Mouse (Mus musculus) CH12.LX (cell line): Measurements from ENCODE around the gene Spink4. TPM values are rescaled to one million over a fixed set of nuclear protein-coding genes. Genes with fewer than 3 reads are reported as not detected.

Source experiments
- DNase-seq: peaks from one replicate; pipeline ENCODE4 v3.0.0-alpha.2; 2013; ENCODE audit errors: extremely low read depth
- H3K27ac ChIP-seq: 2 replicates; pipeline ENCODE4 v1.5.1; 2012; ENCODE audit warnings: low read depth, mild to moderate bottlenecking, control low read depth, moderate library complexity; ENCODE audit not compliant: insufficient read depth
- H3K27me3 ChIP-seq: replicated peaks from 2 replicates; pipeline ENCODE3; 2012; ENCODE audit warnings: inconsistent platforms
- H3K36me3 ChIP-seq, 2 experiments: replicated peaks in 1 of 2; 2 replicates each; pipeline versions ENCODE3 to v1.6.1; 2012; ENCODE audit warnings: inconsistent platforms in 1 of 2, low read length in 1 of 2, mild to moderate bottlenecking in 1 of 2, mixed read lengths in 1 of 2, moderate library complexity in 1 of 2; ENCODE audit not compliant: control insufficient read depth in 1 of 2, insufficient read depth in 1 of 2
- H3K4me1 ChIP-seq, 2 experiments: 2 replicates each; pipeline ENCODE4 v1.6.1; 2012; ENCODE audit warnings: inconsistent platforms in 1 of 2, moderate library complexity in 1 of 2; ENCODE audit not compliant: insufficient read depth in 2 of 2, control insufficient read depth in 1 of 2
- H3K4me2 ChIP-seq: 2 replicates; pipeline ENCODE4 v1.6.1; 2012; ENCODE audit warnings: low read depth, mild to moderate bottlenecking, control low read depth; ENCODE audit not compliant: poor library complexity, insufficient read depth, severe bottlenecking
- H3K4me3 ChIP-seq, 3 experiments: fragments of 150-350 bp in 1 of 3; sonication (generic) in 1 of 3; replicated peaks in 1 of 3; 2 replicates each; pipeline versions ENCODE3 to v1.5.1; 2011 to 2012; ENCODE audit warnings: low read depth in 2 of 3, low read length in 2 of 3, mild to moderate bottlenecking in 2 of 3, moderate library complexity in 2 of 3, control low read depth in 1 of 3, improper control_type of control experiment in 1 of 3, inconsistent platforms in 1 of 3, mixed read lengths in 1 of 3; ENCODE audit not compliant: poor library complexity in 1 of 3
- H3K79me2 ChIP-seq: replicated peaks from 2 replicates; pipeline ENCODE4 v1.6.1; 2012; ENCODE audit warnings: mild to moderate bottlenecking, moderate library complexity; ENCODE audit not compliant: control insufficient read depth, poor library complexity, insufficient read depth, severe bottlenecking; ENCODE audit errors: extremely low read depth
- H3K9ac ChIP-seq: 2 replicates; pipeline ENCODE4 v1.6.1; 2012; ENCODE audit warnings: low read depth, mild to moderate bottlenecking, control low read depth, moderate library complexity; ENCODE audit not compliant: insufficient read depth
- H3K9me3 ChIP-seq: replicated peaks from 2 replicates; pipeline ENCODE3; 2012; ENCODE audit warnings: low read length, inconsistent platforms, mixed read lengths
- CTCF ChIP-seq, 2 experiments: IDR thresholded peaks in 1 of 2; conservative IDR thresholded peaks in 1 of 2; 2 replicates each; pipeline ENCODE4 v1.5.1; 2011 to 2012; ENCODE audit warnings: low read depth in 2 of 2, low read length in 2 of 2, improper control_type of control experiment in 1 of 2, inconsistent platforms in 1 of 2, mild to moderate bottlenecking in 1 of 2, moderate library complexity in 1 of 2
- ELF1 ChIP-seq: IDR thresholded peaks from 2 replicates; pipeline ENCODE4 v1.6.1; 2014; ENCODE audit warnings: low read depth, mild to moderate bottlenecking, inconsistent platforms, low read length, improper control_type of control experiment
- HCFC1 ChIP-seq: IDR thresholded peaks from 2 replicates; pipeline ENCODE4 v1.6.1; 2012; ENCODE audit warnings: low read depth, mild to moderate bottlenecking, inconsistent platforms, low read length, improper control_type of control experiment
- IRF4 ChIP-seq: IDR thresholded peaks from 2 replicates; pipeline ENCODE4 v1.6.1; 2014; ENCODE audit warnings: low read depth, mild to moderate bottlenecking, inconsistent platforms, low read length, improper control_type of control experiment
- JUND ChIP-seq: conservative IDR thresholded peaks from 2 replicates; pipeline ENCODE4 v1.6.1; 2011; ENCODE audit warnings: low read depth, low read length, improper control_type of control experiment
- KAT2A ChIP-seq: IDR thresholded peaks from 2 replicates; pipeline ENCODE4 v1.6.1; 2012; ENCODE audit warnings: low read length, improper control_type of control experiment, inconsistent platforms; ENCODE audit not compliant: insufficient replicate concordance
- MAX ChIP-seq: IDR thresholded peaks from 2 replicates; pipeline ENCODE4 v1.6.1; 2011; ENCODE audit warnings: low read length, improper control_type of control experiment
- MXI1 ChIP-seq: IDR thresholded peaks from 2 replicates; pipeline ENCODE4 v1.6.1; 2011; ENCODE audit warnings: mild to moderate bottlenecking, low read depth, low read length, improper control_type of control experiment
- MYC ChIP-seq: IDR thresholded peaks from 2 replicates; pipeline ENCODE4 v1.6.1; 2011; ENCODE audit warnings: low read depth, mild to moderate bottlenecking, improper control_type of control experiment, low read length
- POLR2AphosphoS2 ChIP-seq: IDR thresholded peaks from 2 replicates; pipeline ENCODE4 v1.6.1; 2011; ENCODE audit warnings: low read depth, low read length, improper control_type of control experiment
- RAD21 ChIP-seq: IDR thresholded peaks from 2 replicates; pipeline ENCODE4 v1.6.1; 2011; ENCODE audit warnings: low read depth, mild to moderate bottlenecking, low read length, improper control_type of control experiment, moderate library complexity
- SIN3A ChIP-seq: IDR thresholded peaks from 2 replicates; pipeline ENCODE4 v1.6.1; 2012; ENCODE audit warnings: low read length, improper control_type of control experiment, inconsistent platforms
- SMC3 ChIP-seq: IDR thresholded peaks from 2 replicates; pipeline ENCODE4 v1.6.1; 2011; ENCODE audit warnings: low read depth, low read length, improper control_type of control experiment
- TBP ChIP-seq: conservative IDR thresholded peaks from 2 replicates; pipeline ENCODE4 v1.6.1; 2011; ENCODE audit warnings: low read depth, low read length, improper control_type of control experiment
- TCF12 ChIP-seq: IDR thresholded peaks from 2 replicates; pipeline ENCODE4 v1.6.1; 2014; ENCODE audit warnings: low read depth, mild to moderate bottlenecking, inconsistent platforms, low read length, improper control_type of control experiment
- UBTF ChIP-seq: IDR thresholded peaks from 2 replicates; pipeline ENCODE4 v1.6.1; 2012; ENCODE audit warnings: low read depth, mild to moderate bottlenecking, inconsistent platforms, low read length, improper control_type of control experiment, moderate library complexity
- ZC3H11A ChIP-seq: IDR thresholded peaks from 2 replicates; pipeline ENCODE4 v1.6.1; 2012; ENCODE audit warnings: low read depth, mild to moderate bottlenecking, inconsistent platforms, low read length, improper control_type of control experiment
- ZKSCAN1 ChIP-seq: IDR thresholded peaks from 2 replicates; pipeline ENCODE4 v1.6.1; 2012; ENCODE audit warnings: low read depth, inconsistent platforms, low read length, improper control_type of control experiment, borderline replicate concordance
- dilution Hi-C: fragments of 300-500 bp; cut with MboI; formaldehyde crosslinking; loops from 2 replicates; pipeline ENCODE4 v1.14.3; 2020; ENCODE audit warnings: low sequenced_read_pairs; ENCODE audit not compliant: extremely low pct_unique_long_range_greater_than_20kb, extremely low pct_ligation_motif_present
- in situ Hi-C: fragments of 300-500 bp; cut with MboI; formaldehyde crosslinking; loops from 3 replicates; pipeline ENCODE4 v1.14.3; 2019; ENCODE audit warnings: low sequenced_read_pairs, low pct_ligation_motif_present, low pct_unique_long_range_greater_than_20kb, mixed read lengths
- polyA plus RNA-seq: library from polyadenylated mRNA; unstranded; fragments of >175 nt; gene quantifications from 2 replicates; pipeline ENCODE4 v1.2.1, GENCODE M21; 2012; ENCODE audit warnings: low read depth; ENCODE audit not compliant: insufficient read length
- total RNA-seq, 2 experiments: library from RNA; depleted of rRNA; stranded (reverse); fragments of 300-350 nt in 1 of 2; fragments of >200 nt in 1 of 2; gene quantifications; 2 replicates each; pipeline ENCODE4 v1.2.3; 2012 to 2014

Spink4 gene
- total and polyA plus RNA-seq, 3 experiments: not detected

DNA sequence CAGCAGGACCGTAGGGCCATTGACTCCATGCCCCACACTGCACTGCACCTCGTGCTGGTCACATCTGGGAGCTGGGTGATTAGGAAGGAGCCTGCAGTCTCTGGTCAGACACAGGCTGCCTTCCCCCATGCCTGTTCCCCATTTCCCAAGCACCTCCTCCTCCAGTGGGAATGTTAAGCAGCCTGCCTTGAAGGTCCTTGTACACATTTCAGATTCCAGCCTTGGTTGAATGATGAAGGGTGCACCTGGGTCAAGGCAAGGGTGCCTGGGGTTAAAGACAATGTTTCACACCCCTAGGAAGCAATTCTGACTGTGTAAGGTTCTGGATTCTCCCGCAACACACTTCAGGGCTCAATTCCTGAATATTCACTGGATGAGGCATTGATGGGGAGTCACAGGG is 1.4 kb downstream of the Spink4 start:
- H3K4me2 ChIP-seq: no peak overlapping the region
- DNase-seq: no peak
- H3K4me3 ChIP-seq: no peak overlapping the region
- H3K9me3 ChIP-seq: peaks cover 3% of the 10 kb centered on the region
- H3K4me1 ChIP-seq: no peaks in the 10 kb centered on the region
- in situ Hi-C loops: no loop called here
- no peaks in the 10 kb centered on the region for H3K36me3 ChIP-seq
- H3K9ac ChIP-seq: no peak overlapping the region
- H3K79me2 ChIP-seq: no peaks in the 10 kb centered on the region
- H3K27ac ChIP-seq: no peak overlapping the region
- peaks cover 1% of the 10 kb centered on the region for H3K27me3 ChIP-seq
- TF ChIP-seq POLR2AphosphoS2: no peak
- no peak for TF ChIP-seq SIN3A
- TF ChIP-seq RAD21: no peak
- TF ChIP-seq CTCF (conservative IDR thresholded peaks at IDR 0.05 in 1 of 2, IDR thresholded peaks at IDR 0.05 in 1 of 2; ENCODE audit: low read depth in 2 of 2, low read length in 2 of 2): no peak
- TF ChIP-seq TBP: no peak
- no peak for TF ChIP-seq KAT2A
- no peak for TF ChIP-seq HCFC1
- no peak for TF ChIP-seq ZKSCAN1
- TF ChIP-seq ZC3H11A: no peak
- no peak for TF ChIP-seq IRF4
- TF ChIP-seq ELF1: no peak
- no peak for TF ChIP-seq TCF12
- TF ChIP-seq MAX: no peak
- no peak for TF ChIP-seq MYC
- no peak for TF ChIP-seq MXI1
- no peak for TF ChIP-seq SMC3
- no peak for TF ChIP-seq JUND
- dilution Hi-C loops: no loop called here

DNA sequence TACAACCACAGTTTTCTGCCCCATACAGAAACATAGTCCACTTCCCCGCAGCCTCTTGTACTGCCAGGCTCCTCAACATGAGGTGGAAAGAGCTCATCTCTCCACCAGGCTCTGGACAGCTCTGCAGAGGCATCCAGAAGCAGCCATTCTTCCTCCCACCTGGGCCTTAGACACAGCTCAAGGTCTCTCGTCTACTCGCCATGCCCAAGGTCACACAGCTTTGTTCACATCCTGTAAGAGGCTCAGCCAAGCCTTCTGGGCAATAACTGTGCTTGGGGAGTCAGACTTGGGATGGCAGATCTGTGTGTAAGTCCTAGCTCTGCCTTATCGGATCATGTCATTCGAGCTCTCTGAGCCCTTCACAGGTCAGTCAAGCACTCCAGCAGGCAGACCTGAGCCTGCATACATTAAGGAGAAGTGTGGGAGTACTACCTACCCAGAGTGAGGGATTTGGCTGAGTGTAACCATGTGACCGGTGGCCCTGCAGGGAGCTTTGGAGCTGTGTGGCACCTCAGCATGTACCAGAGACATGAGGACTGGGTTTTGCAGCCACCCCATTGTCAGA is 3.3 kb downstream of the Spink4 start:
- H3K9ac ChIP-seq: no peak overlapping the region
- H3K27ac ChIP-seq: no peak overlapping the region
- no peaks in the 10 kb centered on the region for H3K4me1 ChIP-seq
- H3K79me2 ChIP-seq: no peaks in the 10 kb centered on the region
- H3K4me3 ChIP-seq: no peak overlapping the region
- TF ChIP-seq ELF1 (no peak), UBTF (no peak), MYC (no peak)
- H3K4me2 ChIP-seq: no peak overlapping the region
- dilution Hi-C loops (no loop called here), in situ Hi-C loops (no loop called here)
- no peaks in the 10 kb centered on the region for H3K9me3 ChIP-seq
- DNase-seq: no peak
- peaks cover 1% of the 10 kb centered on the region for H3K27me3 ChIP-seq
- H3K36me3 ChIP-seq: no peaks in the 10 kb centered on the region
